Mouse (Mus musculus) ES-E14 (cell line): ENCODE data around the gene Bhlhe40. TPM values are rescaled to one million over a fixed set of nuclear protein-coding genes. Genes with fewer than 3 reads are reported as not detected.

ENCODE experiments used
- DNase-seq: peaks from one replicate; pipeline ENCODE4 v3.0.0-alpha.2; 2013; ENCODE audit warnings: low read depth, low spot score
- H3K27ac ChIP-seq: 2 replicates; pipeline ENCODE4 v1.5.1; 2012; ENCODE audit warnings: low read depth, mild to moderate bottlenecking, low read length, moderate library complexity, mixed read lengths; ENCODE audit not compliant: poor library complexity, insufficient read depth, severe bottlenecking
- H3K36me3 ChIP-seq: 2 replicates; pipeline ENCODE4 v1.6.1; 2012; ENCODE audit warnings: mild to moderate bottlenecking, low read length, moderate library complexity, mixed read lengths; ENCODE audit not compliant: control insufficient read depth, poor library complexity, insufficient read depth, severe bottlenecking
- H3K4me1 ChIP-seq, 2 experiments: fragments of 150-350 bp in 1 of 2; sonication (generic) in 1 of 2; 2 replicates each; pipeline ENCODE4 v1.6.1; 2012; ENCODE audit warnings: low read length in 2 of 2, mild to moderate bottlenecking in 1 of 2, mixed read lengths in 1 of 2; ENCODE audit not compliant: control insufficient read depth in 2 of 2, insufficient read depth in 2 of 2, poor library complexity in 1 of 2
- H3K4me3 ChIP-seq, 2 experiments: fragments of 150-350 bp in 1 of 2; sonication (generic) in 1 of 2; 2 replicates each; pipeline ENCODE4 v1.5.1; 2012; ENCODE audit warnings: low read length in 2 of 2, low read depth in 1 of 2, mild to moderate bottlenecking in 1 of 2, mixed read lengths in 1 of 2; ENCODE audit not compliant: insufficient read depth in 1 of 2, poor library complexity in 1 of 2, severe bottlenecking in 1 of 2
- H3K9ac ChIP-seq: 2 replicates; pipeline ENCODE4 v1.6.1; 2012; ENCODE audit warnings: low read depth, mild to moderate bottlenecking, low read length, mixed read lengths; ENCODE audit not compliant: poor library complexity, insufficient read depth, severe bottlenecking
- H3K9me3 ChIP-seq: fragments of 150-350 bp; sonication (generic); 2 replicates; pipeline ENCODE4 v1.6.1; 2012; ENCODE audit warnings: low read depth, mild to moderate bottlenecking, low read length; ENCODE audit not compliant: control insufficient read depth, insufficient read depth
- CHD2 ChIP-seq: IDR thresholded peaks from 2 replicates; pipeline ENCODE4 v1.6.1; 2014; ENCODE audit warnings: mild to moderate bottlenecking, low read depth, low read length, inconsistent platforms
- HCFC1 ChIP-seq: IDR thresholded peaks from 2 replicates; pipeline ENCODE4 v1.6.1; 2012; ENCODE audit warnings: low read length, inconsistent platforms, borderline replicate concordance; ENCODE audit not compliant: insufficient read depth
- MAFK ChIP-seq: IDR thresholded peaks from 2 replicates; pipeline ENCODE4 v1.6.1; 2014; ENCODE audit warnings: mild to moderate bottlenecking, low read depth, low read length, inconsistent platforms; ENCODE audit not compliant: insufficient read depth
- ZC3H11A ChIP-seq: IDR thresholded peaks from 2 replicates; pipeline ENCODE4 v1.6.1; 2012; ENCODE audit warnings: low read depth, mild to moderate bottlenecking, inconsistent platforms, low read length, borderline replicate concordance
- ZNF384 ChIP-seq: IDR thresholded peaks from 2 replicates; pipeline ENCODE4 v1.6.1; 2012; ENCODE audit warnings: low read depth, low read length, inconsistent platforms
- in situ Hi-C, 2 experiments: fragments of 600-800 bp; cut with MboI; formaldehyde crosslinking; loops; one replicate each; pipeline ENCODE4 v1.15.1; 2025; ENCODE audit warnings: low sequenced_read_pairs in 2 of 2, inconsistent platforms in 1 of 2; ENCODE audit not compliant: unreplicated experiment in 2 of 2
- total RNA-seq: library from RNA; depleted of rRNA; stranded (reverse); fragments of 300-350 nt; gene quantifications from 2 replicates; pipeline ENCODE4 v1.2.3, GENCODE M21; 2012

Gene Bhlhe40
- total RNA-seq, 1 experiment = 13.0 TPM

- Histone ChIP-seq H3K4me3 (no peak overlapping the region), H3K4me1 (peaks cover 5 to 9% of the 10 kb centered on the region in 2 experiments), H3K9ac (no peak overlapping the region), H3K9me3 (no peaks in the 10 kb centered on the region), H3K36me3 (peaks cover 8% of the 10 kb centered on the region; the same call in 1 of the 2 replicates), H3K27ac (no peak overlapping the region)
- no peak for TF ChIP-seq MAFK
- TF ChIP-seq ZC3H11A = no peak
- TF ChIP-seq HCFC1 = no peak
- TF ChIP-seq CHD2 = no peak
- TF ChIP-seq ZNF384 = no peak
- no peak for DNase-seq
- in situ Hi-C loops = no loop called here
Measured at GRCm38 (mm10) chr6:108670276-108670675, 9.8 kb downstream of the Bhlhe40 start.

GRCm38 (mm10) chr6:108670821-108671220 is 10.4 kb downstream of the Bhlhe40 start:
- in situ Hi-C loops = no loop called here
- no peaks in the 10 kb centered on the region for H3K9me3 ChIP-seq
- 0 out of 2 replicates have a peak, but pooled peaks cover 4% of the 10 kb centered on the region for H3K36me3 ChIP-seq
- no peak for DNase-seq
- TF ChIP-seq HCFC1 = no peak
- no peak for TF ChIP-seq CHD2
- H3K4me1 ChIP-seq = peaks cover 5 to 8% of the 10 kb centered on the region in 2 experiments
- H3K4me3 ChIP-seq = no peak overlapping the region
- H3K27ac ChIP-seq = no peak overlapping the region
- no peak overlapping the region for H3K9ac ChIP-seq

GRCm38 (mm10) chr6:108672094-108672493 is 11.7 kb downstream of the Bhlhe40 start:
- no peaks in the 10 kb centered on the region for H3K9me3 ChIP-seq
- H3K9ac ChIP-seq = no peak overlapping the region
- TF ChIP-seq CHD2 (no peak), HCFC1 (no peak)
- peaks cover 5 to 8% of the 10 kb centered on the region in 2 experiments for H3K4me1 ChIP-seq
- H3K27ac ChIP-seq = no peak overlapping the region
- no peak for DNase-seq
- no peaks in the 10 kb centered on the region for H3K36me3 ChIP-seq
- H3K4me3 ChIP-seq = no peak overlapping the region
- in situ Hi-C loops = no loop called here

GRCm38 (mm10) chr6:108674221-108674620 is 13.8 kb downstream of the Bhlhe40 start:
- no peaks in the 10 kb centered on the region for H3K9me3 ChIP-seq
- no peak overlapping the region for H3K9ac ChIP-seq
- no peak overlapping the region for H3K4me3 ChIP-seq
- TF ChIP-seq MAFK (no peak), ZC3H11A (no peak; the same call in 1 of the 2 replicates), CHD2 (no peak), ZNF384 (no peak), HCFC1 (no peak)
- peaks cover 0 to 4% of the 10 kb centered on the region in 2 experiments; a peak in 1 of 4 replicates for H3K4me1 ChIP-seq
- DNase-seq = no peak
- H3K27ac ChIP-seq = no peak overlapping the region
- H3K36me3 ChIP-seq = no peaks in the 10 kb centered on the region
- in situ Hi-C loops = no loop called here

- in situ Hi-C loops = no loop called here
- H3K9ac ChIP-seq = no peak overlapping the region
- TF ChIP-seq MAFK (no peak), ZNF384 (no peak), CHD2 (no peak), HCFC1 (no peak), ZC3H11A (no peak)
- DNase-seq = no peak
- no peaks in the 10 kb centered on the region for H3K36me3 ChIP-seq
- no peak overlapping the region for H3K4me3 ChIP-seq
- no peaks in the 10 kb centered on the region for H3K9me3 ChIP-seq
- H3K27ac ChIP-seq = no peak overlapping the region
- H3K4me1 ChIP-seq = peaks cover 0 to 4% of the 10 kb centered on the region in 2 experiments; a peak in 1 of 4 replicates
Measured at GRCm38 (mm10) chr6:108676783-108677340, 16.4 kb downstream of the Bhlhe40 start.
